Mouse (Mus musculus): ENCODE measurements at regions not wholly inside any gene's neighbourhood (a gene's known extent, or its start where the extent isn't known, plus 50 kb on each side); places are given as distances from the start of the nearest gene placed in this dataset.

DNA sequence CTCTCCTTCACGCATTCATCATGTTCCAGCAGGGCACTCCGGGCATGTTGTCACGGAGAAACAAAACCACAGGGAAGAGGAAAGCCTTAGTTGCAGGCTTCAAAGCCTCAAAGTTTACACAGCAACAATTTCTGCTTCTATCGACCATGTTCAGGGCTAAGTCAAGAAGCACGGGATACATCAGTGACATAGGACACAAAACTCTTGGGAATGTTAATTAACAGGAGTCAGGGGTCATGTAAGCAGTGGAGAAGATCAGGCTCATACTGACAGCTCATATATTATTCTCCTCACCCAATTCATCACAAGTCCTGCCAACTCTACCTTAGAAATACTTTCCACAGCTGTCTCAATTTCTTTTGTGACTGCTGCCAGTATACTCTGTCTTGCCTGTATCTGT, 133.0 kb upstream of the Btbd3 start:
- no peak for DNase-seq (ENCODE audit: low spot score)

DNA sequence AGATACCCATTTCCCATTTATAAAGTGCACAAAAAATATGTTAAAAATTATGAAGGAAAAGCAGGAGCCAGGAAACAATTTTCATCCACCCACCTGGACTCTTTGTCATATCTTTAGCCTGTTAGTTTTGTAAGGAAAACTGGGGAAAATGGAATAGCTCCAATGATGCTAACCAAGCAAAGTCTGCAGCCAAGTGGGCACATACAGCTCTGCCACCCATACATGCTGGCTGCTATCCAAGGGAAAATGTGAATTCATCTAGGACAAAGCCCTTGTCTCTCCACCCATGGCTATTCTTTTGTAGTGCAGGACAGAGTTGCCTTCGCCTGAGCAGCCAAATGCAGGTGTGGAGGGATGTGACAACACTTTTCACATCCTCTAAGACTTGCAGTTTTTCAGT, 135.5 kb upstream of the Btbd3 start:
- DNase-seq (ENCODE audit: low spot score) = no peak

DNA sequence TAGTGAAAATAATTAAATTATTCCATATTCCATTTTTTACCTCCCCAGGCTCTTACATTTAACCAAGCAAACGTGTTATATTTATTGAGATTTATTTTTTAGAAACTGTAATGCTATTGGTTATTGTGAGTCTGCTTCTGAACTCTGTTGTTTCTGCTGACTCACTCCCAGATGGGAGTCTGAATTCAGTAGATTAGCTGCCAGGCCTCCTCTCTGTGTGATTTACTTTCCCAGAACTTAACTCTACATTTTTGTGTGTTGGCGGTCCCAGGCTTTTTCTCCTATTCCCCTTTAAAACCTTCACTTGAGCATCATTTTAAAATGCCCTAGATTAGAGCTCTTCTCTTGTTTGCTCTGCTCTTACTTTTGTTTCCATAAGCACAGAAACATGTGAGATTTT, 136.2 kb upstream of the Btbd3 start:
- peak; percentile 27 for DNase-seq (ENCODE audit: low spot score)

DNA sequence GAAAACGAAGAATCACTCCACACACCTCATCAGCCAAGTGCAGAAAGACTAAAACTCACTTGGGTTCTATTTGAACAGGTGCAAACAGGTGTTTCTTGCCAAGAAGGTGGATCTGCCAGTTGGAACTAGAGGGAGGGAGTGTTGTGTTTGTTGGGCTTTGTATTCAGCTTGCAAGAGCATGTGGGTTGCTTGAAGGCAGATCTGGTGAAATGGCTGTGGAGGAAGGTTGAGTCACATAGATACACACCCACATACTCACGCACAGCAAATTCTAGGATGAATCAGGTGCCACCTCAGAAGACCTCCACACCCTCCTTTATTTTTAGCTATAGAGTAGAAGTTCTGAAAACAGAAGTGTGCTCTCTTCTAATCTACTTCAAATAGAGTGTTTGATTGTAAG, 156.6 kb upstream of the Btbd3 start:
- no peak for DNase-seq (ENCODE audit: low spot score)

DNA sequence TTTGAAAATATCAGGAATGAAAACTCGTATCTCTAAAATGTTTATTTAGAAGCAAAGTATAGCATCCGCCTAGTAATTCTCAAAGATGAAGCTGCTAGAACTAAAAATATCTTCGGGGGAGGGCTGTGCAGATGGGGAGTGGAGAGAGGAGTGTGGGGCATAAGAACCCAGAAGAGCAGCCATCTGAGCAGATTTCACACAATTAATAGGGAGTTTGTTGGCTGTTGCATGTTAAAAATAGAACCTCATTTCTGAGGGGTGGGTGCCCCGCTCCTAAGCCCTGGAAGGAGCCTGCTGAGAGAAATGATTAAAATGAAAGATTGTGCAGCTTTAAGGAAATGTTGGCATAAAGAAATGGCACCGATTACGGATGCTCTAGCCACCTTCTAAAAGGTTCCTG, 171.0 kb upstream of the Btbd3 start:
- peak; percentile 45 for DNase-seq (ENCODE audit: low spot score)

DNA sequence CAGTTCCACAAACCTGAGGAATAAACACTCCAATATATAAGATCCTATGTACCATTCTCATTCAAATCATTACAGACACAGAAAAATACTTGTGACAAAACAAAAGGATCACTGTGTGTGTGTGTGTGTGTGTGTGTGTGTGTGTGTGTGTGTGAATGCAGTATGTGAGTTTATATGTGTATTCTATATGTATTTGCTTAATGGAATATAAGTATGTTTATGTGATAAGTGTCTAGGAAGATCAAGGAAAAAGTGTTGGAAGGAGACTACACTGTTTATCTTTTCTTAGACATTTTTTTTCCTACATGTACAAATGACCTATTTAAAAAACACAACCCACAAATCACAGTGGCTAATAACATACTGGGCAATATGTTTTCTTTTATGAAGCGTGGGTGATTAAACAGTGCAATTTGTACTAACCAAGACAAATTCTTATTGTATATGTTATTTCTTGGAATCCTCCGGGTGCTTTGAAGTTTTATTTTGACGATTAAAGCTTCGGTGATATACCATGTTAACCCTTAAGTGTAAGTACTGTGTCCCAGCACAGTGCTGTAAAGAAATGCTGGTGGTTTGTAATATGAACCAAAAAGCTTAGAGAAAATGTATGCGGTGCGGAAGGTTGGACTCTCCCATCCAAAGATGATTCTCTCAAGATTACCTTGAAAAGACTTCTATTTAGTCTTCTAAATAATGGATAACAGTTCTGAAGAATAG, 171.6 kb upstream of the Btbd3 start:
- no peak for DNase-seq (ENCODE audit: low spot score)

DNA sequence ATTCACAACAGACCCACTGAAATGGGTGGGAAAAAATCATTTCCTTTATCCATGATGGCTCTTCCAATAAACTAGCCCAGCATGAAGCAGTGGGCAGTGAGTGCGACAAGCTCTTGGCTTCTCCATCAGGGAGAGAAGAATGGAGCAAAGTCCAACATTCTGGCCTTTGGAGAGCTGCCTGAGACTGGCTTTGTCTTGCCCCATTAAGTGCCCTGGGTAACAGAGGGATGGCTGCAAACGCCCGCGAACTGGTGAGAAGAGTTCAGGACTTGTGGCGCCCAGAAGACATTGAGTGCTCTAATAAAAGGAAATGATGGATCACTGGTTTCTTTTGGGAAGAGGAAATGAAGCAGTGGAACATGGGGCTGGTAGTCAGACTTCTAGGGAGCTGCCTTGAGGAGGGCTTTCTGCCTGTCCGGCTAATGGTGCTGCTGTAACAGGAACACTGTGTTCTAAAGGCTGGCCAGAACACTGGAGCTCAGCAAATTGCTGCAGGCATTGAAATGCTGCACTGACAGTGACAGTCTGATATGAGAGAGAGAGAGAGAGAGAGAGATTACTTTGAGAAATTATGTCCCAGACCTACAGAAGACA, 182.2 kb upstream of the Btbd3 start:
- DNase-seq (ENCODE audit: low spot score) = peak; percentile 16

DNA sequence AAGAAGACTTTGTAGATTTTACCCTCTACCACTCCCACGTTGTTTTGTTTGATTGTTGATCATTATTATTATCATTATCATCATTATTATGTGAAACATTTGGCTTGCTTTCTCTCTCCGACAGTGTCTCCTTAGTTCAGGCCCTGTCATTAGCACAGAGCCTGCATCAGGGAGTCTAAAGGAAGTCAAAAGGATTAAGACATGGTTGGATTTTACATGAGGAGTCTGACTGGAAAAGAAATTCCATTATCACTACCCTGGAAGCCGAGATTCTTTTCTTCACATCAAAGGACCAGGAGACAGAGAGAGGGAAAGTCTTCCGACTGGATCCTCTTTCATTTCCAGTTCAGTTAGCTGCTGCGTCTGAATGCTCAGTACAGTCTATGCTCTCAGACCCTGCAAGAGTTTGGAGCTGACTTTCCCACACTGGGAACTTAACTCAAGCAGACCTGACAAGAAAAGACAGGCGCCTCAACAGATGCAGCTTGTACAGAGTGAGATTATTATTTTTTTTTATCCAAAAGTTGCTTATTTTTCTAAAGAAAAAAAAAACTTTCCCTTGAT, 184.1 kb upstream of the Btbd3 start:
- no peak for DNase-seq (ENCODE audit: low spot score)

DNA sequence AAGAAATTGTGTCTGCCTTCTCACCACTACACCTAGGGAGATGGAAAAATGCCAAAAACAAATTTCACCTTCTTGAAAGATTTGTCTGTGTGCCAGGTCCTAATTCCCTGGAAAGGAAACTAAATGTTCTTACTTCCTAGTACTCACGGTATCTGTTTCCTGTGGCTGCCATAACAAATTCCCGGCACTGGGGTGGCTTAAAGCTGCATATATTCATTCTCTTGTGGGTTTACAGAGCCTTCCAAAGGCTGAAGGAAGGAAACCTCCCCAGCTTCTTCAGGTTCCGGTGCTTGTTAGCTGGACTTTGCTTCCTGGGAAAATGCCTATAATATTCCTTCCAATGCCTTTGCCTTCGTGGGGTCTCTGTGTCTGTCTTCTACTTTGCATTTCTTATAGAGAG, 203.3 kb upstream of the Btbd3 start:
- no peak for DNase-seq (ENCODE audit: low spot score)

DNA sequence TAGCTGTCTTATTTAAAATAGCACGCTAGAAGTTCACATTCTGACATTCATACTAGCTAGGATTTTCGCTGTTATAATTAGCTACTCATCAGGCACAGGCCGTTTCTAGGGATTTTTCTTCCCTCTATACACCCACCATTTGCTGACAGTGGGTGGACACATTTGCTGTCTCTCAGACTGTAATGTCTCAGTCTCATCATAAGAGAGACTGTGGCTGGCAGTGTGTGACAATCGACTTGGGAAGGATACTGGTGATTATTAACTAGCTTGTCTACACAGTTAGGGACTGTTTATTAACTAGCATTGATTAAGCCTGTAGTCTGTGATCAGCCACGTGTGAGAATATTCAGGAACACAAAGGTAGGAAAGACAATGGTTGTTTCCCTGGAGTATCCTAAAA, 208.0 kb upstream of the Btbd3 start:
- no peak for DNase-seq (ENCODE audit: low spot score)

DNA sequence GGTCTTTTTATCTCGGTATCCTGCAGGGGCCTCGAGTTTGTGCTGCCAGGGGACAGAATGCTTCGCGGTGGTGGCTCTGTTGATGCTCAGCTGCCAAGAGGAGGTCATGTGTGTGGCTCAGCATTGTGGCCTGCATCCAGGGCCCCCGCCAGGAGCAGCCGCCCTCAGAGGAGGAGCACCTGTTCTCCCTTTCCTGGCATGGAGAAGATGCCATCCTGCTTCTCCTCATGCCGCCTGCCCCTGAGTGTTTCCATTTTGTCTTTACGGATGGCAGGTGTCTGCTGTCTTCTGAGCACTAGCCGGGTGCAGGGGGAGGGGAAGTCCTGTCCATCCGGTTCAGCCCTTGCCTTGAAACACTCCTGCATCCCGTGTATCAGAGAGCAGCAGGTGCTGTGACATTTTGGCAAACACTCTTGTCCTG, 208.6 kb upstream of the Btbd3 start:
- peak; percentile 24 for DNase-seq (ENCODE audit: low spot score)

DNA sequence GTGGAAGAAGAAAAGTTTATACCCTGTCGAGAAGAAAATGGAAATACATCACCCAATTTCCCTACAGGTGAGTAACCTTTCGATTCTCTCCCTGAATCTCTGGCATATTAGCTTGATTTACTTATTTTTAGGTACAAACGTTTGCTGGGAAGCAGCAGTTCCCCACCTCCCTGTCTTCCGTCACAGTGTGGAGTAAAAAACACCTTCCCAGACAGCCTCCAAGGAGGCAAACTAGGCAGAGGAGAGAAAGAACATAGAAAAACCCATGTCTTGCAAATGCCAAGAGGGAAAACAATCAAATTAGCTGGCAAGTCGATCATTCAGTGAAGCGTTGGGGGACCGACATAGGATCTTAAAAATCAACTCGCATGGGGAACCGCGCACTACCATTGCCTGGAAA, 209.0 kb upstream of the Btbd3 start:
- no peak for DNase-seq (ENCODE audit: low spot score)

DNA sequence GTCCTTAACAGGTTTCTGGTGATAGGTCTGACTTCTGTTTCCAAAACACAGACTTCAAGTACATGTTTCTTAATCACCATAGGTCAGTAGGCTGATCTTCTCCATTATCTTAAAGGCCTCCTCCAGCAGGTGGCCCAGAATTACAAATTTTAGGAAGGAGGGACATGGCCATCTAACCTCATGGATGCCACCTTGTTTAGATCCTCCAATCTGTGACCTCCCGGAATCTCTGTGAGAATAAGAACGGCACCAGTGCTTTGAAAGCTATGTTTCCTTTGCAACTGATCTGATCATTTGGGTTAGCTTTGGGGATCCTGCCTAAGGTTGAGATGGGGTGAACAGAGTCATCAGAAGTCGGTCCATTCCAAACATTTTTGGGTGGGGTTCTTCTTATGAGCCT, 209.4 kb upstream of the Btbd3 start:
- DNase-seq (ENCODE audit: low spot score) = no peak

DNA sequence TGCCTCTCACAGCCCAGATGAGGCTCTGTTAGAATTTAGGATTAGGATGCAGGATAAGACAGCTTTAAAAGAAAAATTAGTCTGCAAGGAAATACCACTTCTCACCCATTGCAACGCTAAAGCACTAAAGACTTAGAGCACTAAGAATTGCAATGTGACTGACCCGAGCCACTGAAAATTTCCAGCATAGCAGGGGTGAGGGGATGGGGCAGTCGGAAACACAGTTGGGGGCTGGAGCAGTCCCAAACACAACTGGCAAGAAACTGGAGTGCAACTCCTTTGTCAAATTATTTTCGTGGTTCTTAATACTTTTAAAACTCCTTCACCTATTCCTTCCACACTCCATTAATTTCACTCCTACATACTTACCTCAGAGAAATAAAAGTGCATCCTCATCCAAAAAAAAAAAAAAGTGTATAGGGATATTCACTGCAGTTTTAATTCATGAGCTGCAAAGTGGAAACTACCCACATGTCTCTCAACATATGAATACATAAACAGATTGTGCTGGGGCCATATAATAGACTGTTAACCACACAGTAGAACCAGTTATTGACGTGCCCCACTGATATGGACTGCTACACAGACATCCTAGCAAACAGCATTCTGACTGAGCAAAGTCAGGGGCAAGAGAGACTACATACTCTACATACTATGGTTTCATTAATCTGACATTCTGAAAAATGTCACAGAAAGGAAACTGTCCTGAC, 210.3 kb upstream of the Btbd3 start:
- DNase-seq (ENCODE audit: low spot score) = no peak

DNA sequence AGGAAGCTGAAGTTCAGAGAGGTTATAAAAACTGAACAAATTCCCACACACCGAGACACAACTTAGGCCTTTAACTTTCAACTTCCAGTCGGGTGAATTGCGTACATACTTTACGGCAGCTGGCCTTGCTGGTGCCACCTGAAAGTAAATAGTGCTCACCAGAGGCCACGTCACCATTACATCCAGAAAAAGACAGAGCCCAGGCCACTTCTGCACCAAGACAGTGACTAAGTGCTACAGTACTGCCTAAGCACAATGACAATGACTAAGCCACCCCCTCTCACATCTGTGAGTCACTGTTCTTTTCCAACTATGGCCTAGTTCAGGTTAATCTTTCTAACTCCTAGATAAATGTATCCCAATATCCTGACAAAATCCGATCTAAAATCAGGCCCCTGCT, 215.7 kb upstream of the Btbd3 start:
- no peak for DNase-seq (ENCODE audit: low spot score)

DNA sequence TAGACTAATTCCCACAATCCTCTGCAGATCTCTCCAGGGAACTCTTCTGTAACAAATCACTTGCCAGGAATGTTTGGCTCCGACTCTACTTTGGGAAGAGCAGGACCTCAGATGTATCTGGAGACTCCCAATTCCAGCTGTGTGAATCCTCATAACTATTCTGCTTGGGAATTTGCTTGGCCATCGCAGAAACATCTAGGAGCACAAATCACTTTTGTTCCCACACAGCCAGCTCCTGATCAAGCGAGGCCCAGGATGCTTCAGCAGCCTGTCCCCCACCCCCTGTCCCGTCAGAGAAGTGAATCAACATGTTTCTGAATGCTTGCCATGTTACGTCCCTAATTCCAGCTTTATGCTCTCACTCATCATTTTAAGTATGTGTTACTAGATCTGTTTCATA, 216.1 kb upstream of the Btbd3 start:
- DNase-seq (ENCODE audit: low spot score) = no peak

DNA sequence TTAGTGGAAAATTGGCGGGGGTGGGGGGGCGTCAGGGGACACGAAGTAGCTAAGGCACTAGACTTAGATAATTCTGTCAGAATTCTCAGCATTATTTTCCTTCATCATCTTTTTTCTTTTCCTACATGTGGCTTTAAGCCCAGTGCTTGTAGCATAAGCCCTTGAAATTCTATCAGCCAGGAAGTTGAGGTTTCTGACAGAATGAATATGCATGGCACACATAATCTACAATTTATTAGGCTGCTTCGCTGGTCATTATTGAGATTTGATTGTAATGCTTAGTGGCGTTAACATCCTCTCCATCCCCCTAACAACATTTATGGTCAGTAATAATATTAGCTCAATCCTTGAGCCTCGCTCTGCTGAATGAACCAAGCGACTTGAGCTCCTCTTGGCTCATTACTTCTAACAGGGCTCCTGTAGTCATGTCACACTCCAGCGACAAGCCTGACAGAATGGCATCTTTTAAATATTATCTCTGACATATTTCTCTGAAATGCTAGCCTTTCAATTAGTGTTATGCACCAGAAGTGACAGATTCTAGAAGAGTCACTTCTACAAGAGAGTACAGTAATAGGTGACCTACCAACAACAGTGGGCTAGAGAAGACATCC, 222.1 kb upstream of the Btbd3 start:
- no peak for DNase-seq (ENCODE audit: low spot score)

DNA sequence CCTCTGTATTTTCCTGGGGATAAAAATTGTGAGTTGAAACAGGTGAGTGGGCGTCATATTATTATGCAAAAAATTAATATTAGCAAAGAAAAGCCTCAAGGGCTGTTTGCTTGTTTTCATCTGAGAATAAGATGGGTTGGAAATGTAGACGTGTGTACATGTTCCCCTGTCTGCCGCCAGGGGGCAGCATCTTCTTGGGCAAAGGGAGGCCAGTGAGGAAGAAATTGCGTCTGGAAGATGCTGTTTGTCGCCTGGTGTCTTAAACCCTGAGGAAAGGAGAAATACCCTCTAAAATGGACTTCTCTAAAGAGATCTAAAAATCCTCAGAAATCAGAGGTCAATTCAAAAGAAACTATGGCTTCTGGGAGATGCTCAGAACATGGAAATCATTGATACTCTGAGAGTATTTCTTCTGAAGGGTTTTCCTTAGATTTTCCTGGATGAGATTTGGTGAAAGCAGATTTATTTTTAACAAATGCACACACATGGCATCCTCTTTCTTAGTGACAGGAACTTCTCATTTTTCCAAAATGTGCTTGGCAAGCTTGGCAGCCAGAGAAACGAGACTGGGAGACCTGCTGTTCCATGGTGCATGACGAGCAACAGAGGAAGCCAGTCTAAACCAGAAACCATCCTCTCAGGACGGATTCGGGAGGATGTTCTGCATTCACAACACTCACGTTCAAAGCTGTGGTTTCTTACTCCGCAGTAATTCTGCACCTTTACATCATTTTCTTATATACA, 222.8 kb upstream of the Btbd3 start:
- DNase-seq (ENCODE audit: low spot score) = peak; percentile 72

DNA sequence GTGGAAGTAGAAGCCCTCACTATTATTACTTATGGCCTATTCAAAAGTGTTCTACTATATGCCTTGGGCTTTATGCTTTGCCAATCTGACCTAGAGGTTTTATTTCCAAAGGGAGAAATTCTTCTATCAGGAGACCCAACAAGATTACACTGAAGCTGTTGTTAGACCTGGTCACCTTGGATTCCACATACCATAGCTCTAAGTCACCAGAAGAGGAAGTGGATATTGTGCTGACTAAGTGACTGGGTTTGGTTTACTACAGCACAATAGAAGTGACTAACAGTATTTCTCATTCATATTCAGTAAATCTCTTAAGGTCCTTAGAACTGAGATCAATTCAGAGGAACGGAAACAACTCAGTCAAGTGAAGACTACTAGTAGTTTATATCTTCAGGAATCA, 229.0 kb upstream of the Btbd3 start:
- DNase-seq (ENCODE audit: low spot score) = no peak

DNA sequence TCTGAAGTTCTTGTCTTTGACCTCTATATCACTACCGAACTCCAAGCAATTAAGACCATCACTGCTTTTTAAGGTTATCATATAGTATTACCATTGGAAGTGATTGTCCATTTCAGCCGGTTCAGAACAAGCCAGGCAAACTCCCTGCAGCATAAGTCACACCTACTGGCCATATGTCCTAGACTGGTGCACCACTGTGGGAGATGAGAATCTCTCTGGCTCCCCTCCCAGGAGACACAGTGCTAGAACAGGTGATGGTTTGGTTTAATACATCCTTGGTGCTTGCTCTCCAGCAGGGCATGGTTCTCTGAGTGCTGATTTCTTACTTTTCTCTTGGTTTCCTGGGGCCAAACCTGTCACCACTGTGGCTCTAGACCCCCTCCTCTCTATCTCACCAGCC, 232.8 kb upstream of the Btbd3 start:
- no peak for DNase-seq (ENCODE audit: low spot score)

DNA sequence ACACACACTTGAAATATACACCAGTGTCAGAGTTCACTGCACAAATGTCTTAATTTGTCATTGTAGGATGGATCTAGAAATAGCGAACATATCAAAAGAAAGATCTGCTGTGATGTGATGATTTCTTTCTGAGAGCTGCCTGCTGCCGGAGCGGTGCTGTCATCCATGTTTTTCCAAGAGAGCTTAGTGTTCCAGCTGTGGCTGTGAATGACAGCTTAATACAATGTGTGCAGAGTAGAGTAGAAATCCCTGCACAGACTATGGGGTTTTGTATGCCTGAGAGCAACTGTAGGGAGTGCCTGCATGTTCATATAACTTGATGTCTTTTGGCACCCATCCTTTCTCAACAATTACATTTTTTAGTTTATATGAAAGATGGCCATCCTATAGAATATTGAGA, 274.6 kb upstream of the Btbd3 start:
- no peak for DNase-seq (ENCODE audit: low spot score)

DNA sequence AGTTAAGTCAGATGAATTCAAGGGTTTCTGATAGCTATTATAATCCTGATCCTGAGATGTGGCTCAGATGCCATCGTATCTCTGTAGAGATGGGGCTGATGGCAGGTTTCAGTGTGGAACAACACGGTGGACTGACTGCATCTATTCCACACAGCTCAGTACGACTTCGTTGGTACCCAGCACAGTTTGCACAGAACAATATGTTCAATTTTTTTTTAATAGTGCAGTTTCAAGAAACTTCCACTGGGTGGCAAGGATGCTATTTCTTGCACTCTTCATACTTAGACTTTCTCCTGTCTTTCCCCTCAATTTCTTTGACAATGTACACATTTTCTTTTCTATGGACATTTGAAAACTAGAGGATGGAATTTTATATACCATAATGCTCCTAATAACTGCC, 278.6 kb upstream of the Btbd3 start:
- DNase-seq (ENCODE audit: low spot score) = peak; percentile 9
